Mouse (Mus musculus): ENCODE data around the gene Bnc2. TPM values are rescaled to one million over a fixed set of nuclear protein-coding genes. Genes with fewer than 3 reads are reported as not detected.

The Bnc2 gene
- polyA plus RNA-seq, 1 experiment: 0.88 TPM

- Histone ChIP-seq H3K4me3 (ENCODE audit: extremely low read depth, insufficient read depth, insufficient read length) (no peak overlapping the region), H3K27ac (ENCODE audit: insufficient read depth, low read length) (no peak overlapping the region), H3K36me3 (ENCODE audit: control insufficient read depth, insufficient read depth, low read length) (no peaks in the 10 kb centered on the region), H3K27me3 (ENCODE audit: control insufficient read depth, insufficient read depth, low read length) (no peaks in the 10 kb centered on the region), H3K4me1 (ENCODE audit: control insufficient read depth, insufficient read depth, insufficient read length) (no peaks in the 10 kb centered on the region)
- WGBS: 88% methylated on average over 5 of the region's 5 CpGs
- DNase-seq (ENCODE audit: low read depth in 1 of 2, low spot score in 2 of 2): no peak
- TF ChIP-seq POLR2A (IDR thresholded peaks at IDR 0.05; ENCODE audit: low read depth, low read length): no peak
- no peak for TF ChIP-seq CTCF (IDR thresholded peaks at IDR 0.05; ENCODE audit: extremely low read depth, insufficient read depth, insufficient read length, insufficient replicate concordance)
Observed at GRCm38 (mm10) chr4:84456853-84457249, 218.2 kb downstream of the Bnc2 start.

DNA sequence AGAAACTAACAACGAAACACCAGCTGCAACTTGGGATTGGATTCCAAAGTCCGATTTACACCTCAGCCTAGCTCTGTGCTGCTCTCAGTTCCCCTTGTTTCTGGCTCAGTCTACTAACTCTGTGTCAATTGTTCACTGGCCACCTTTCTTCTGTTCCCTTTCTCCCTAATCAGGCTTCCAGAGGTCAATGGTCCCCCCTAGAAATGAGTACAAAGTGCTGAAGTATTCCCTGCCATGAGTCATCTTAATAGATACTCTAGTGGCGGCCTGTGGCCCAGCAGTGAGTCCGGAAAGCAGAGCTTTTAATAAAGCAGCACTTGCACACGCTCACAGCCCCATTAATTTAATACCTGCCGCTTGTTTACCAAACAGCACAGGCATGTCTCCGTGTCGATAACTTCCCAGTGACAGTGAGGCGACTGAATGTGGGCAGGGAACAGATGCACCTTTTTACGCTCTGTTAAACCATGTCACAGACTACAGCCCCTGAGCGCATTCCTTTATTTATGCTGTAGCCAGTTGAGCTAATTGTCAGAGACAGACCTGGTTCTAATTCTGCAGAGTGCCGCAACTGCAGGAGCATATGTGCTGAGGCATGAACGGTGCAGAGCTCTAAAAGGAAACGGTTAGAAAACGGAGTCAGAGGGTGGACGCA lies 218.8 kb downstream of the Bnc2 start:
- Histone ChIP-seq H3K27ac (ENCODE audit: insufficient read depth, low read length) (no peak overlapping the region), H3K36me3 (ENCODE audit: control insufficient read depth, insufficient read depth, low read length) (no peaks in the 10 kb centered on the region), H3K4me3 (ENCODE audit: extremely low read depth, insufficient read depth, insufficient read length) (no peak overlapping the region), H3K4me1 (ENCODE audit: control insufficient read depth, insufficient read depth, insufficient read length) (no peaks in the 10 kb centered on the region), H3K27me3 (ENCODE audit: control insufficient read depth, insufficient read depth, low read length) (no peaks in the 10 kb centered on the region)
- no peak for TF ChIP-seq CTCF (IDR thresholded peaks at IDR 0.05; ENCODE audit: extremely low read depth, insufficient read depth, insufficient read length, insufficient replicate concordance)
- TF ChIP-seq POLR2A (IDR thresholded peaks at IDR 0.05; ENCODE audit: low read depth, low read length): no peak
- 93% methylated on average over 16 of the region's 16 CpGs for WGBS
- DNase-seq (ENCODE audit: low read depth in 1 of 2, low spot score in 2 of 2): no peak

GRCm38 (mm10) chr4:84454493-84454892 lies 220.6 kb downstream of the Bnc2 start:
- Histone ChIP-seq H3K4me1 (ENCODE audit: control insufficient read depth, insufficient read depth, insufficient read length) (no peaks in the 10 kb centered on the region), H3K27ac (ENCODE audit: insufficient read depth, low read length) (no peak overlapping the region), H3K27me3 (ENCODE audit: control insufficient read depth, insufficient read depth, low read length) (no peaks in the 10 kb centered on the region), H3K36me3 (ENCODE audit: control insufficient read depth, insufficient read depth, low read length) (no peaks in the 10 kb centered on the region), H3K4me3 (ENCODE audit: extremely low read depth, insufficient read depth, insufficient read length) (no peak overlapping the region)
- no peak for TF ChIP-seq CTCF (IDR thresholded peaks at IDR 0.05; ENCODE audit: extremely low read depth, insufficient read depth, insufficient read length, insufficient replicate concordance)
- TF ChIP-seq POLR2A (IDR thresholded peaks at IDR 0.05; ENCODE audit: low read depth, low read length): no peak
- 71% methylated on average over 3 of the region's 3 CpGs for WGBS
- no peak for DNase-seq (ENCODE audit: low read depth in 1 of 2, low spot score in 2 of 2)

GRCm38 (mm10) chr4:84453586-84453985 lies 221.5 kb downstream of the Bnc2 start:
- H3K27ac ChIP-seq (ENCODE audit: insufficient read depth, low read length): no peak overlapping the region
- no peak for TF ChIP-seq CTCF (IDR thresholded peaks at IDR 0.05; ENCODE audit: extremely low read depth, insufficient read depth, insufficient read length, insufficient replicate concordance)
- TF ChIP-seq POLR2A (IDR thresholded peaks at IDR 0.05; ENCODE audit: low read depth, low read length): no peak
- 82% methylated on average over 4 of the region's 4 CpGs for WGBS
- no peaks in the 10 kb centered on the region for H3K27me3 ChIP-seq (ENCODE audit: control insufficient read depth, insufficient read depth, low read length)
- H3K4me1 ChIP-seq (ENCODE audit: control insufficient read depth, insufficient read depth, insufficient read length): no peaks in the 10 kb centered on the region
- H3K36me3 ChIP-seq (ENCODE audit: control insufficient read depth, insufficient read depth, low read length): no peaks in the 10 kb centered on the region
- DNase-seq (ENCODE audit: low read depth in 1 of 2, low spot score in 2 of 2): no peak
- no peak overlapping the region for H3K4me3 ChIP-seq (ENCODE audit: extremely low read depth, insufficient read depth, insufficient read length)

- Histone ChIP-seq H3K4me3 (ENCODE audit: extremely low read depth, insufficient read depth, insufficient read length) (no peak overlapping the region), H3K27ac (ENCODE audit: insufficient read depth, low read length) (no peak overlapping the region)
Observed at GRCm38 (mm10) chr4:84452642-84453041, 222.4 kb downstream of the Bnc2 start.

DNA sequence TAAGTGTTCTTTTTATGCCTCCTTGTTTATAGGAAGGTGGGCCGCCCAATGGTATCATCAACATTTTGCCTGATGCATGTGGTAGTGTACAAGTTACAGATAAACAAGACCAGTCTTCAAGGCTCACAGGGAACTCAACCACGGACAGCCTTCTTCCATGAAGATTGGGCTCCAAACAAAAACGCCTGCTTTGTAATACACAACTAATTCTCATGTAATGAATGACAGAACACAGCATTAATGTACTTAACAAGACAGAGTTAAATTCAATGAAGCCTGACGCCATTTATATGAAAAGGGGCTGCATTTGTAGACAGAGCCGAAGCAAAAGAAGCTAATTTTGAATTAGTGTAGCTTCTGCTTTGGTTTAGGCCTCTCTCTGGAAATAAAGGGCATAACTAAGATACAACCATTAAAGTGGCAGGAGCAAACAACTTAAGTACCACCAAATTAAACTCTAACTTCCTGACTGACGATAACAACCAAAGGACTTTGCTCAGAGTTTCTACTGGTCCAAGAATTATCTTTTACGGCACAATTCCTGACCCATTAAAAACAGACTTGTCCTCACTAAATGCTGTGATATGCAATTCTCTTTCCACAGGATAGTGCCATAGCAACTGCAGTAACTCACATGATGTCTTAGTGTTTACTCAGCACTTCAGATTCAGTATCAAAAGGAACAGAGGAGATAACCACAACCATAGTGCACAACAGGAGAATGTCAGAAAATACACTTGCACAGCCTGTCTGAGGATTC lies 225.6 kb downstream of the Bnc2 start:
- H3K4me3 ChIP-seq (ENCODE audit: extremely low read depth, insufficient read depth, insufficient read length): no peak overlapping the region
- no peaks in the 10 kb centered on the region for H3K4me1 ChIP-seq (ENCODE audit: control insufficient read depth, insufficient read depth, insufficient read length)
- WGBS: 86% methylated on average over 7 of the region's 7 CpGs
- H3K36me3 ChIP-seq (ENCODE audit: control insufficient read depth, insufficient read depth, low read length): no peaks in the 10 kb centered on the region
- H3K27me3 ChIP-seq (ENCODE audit: control insufficient read depth, insufficient read depth, low read length): no peaks in the 10 kb centered on the region
- no peak for TF ChIP-seq POLR2A (IDR thresholded peaks at IDR 0.05; ENCODE audit: low read depth, low read length)
- TF ChIP-seq CTCF (IDR thresholded peaks at IDR 0.05; ENCODE audit: extremely low read depth, insufficient read depth, insufficient read length, insufficient replicate concordance): no peak
- H3K27ac ChIP-seq (ENCODE audit: insufficient read depth, low read length): no peak overlapping the region
- DNase-seq (ENCODE audit: low read depth in 1 of 2, low spot score in 2 of 2): no peak

More at GRCm38 (mm10) chr4:84452642-84453041, 222.4 kb downstream of the Bnc2 start:
- no peaks in the 10 kb centered on the region for H3K27me3 ChIP-seq (ENCODE audit: control insufficient read depth, insufficient read depth, low read length)
- H3K4me1 ChIP-seq (ENCODE audit: control insufficient read depth, insufficient read depth, insufficient read length): no peaks in the 10 kb centered on the region
- 93% methylated on average over 3 of the region's 3 CpGs for WGBS
- no peak for TF ChIP-seq POLR2A (IDR thresholded peaks at IDR 0.05; ENCODE audit: low read depth, low read length)
- no peak for TF ChIP-seq CTCF (IDR thresholded peaks at IDR 0.05; ENCODE audit: extremely low read depth, insufficient read depth, insufficient read length, insufficient replicate concordance)
- H3K36me3 ChIP-seq (ENCODE audit: control insufficient read depth, insufficient read depth, low read length): no peaks in the 10 kb centered on the region
- DNase-seq (ENCODE audit: low read depth in 1 of 2, low spot score in 2 of 2): no peak

GRCm38 (mm10) chr4:84433324-84433723 lies 241.8 kb downstream of the Bnc2 start:
- TF ChIP-seq CTCF (IDR thresholded peaks at IDR 0.05; ENCODE audit: extremely low read depth, insufficient read depth, insufficient read length, insufficient replicate concordance) (no peak), POLR2A (IDR thresholded peaks at IDR 0.05; ENCODE audit: low read depth, low read length) (no peak)

More at GRCm38 (mm10) chr4:84433324-84433723, 241.8 kb downstream of the Bnc2 start:
- Histone ChIP-seq H3K27me3 (ENCODE audit: control insufficient read depth, insufficient read depth, low read length) (no peaks in the 10 kb centered on the region), H3K27ac (ENCODE audit: insufficient read depth, low read length) (no peak overlapping the region), H3K36me3 (ENCODE audit: control insufficient read depth, insufficient read depth, low read length) (no peaks in the 10 kb centered on the region), H3K4me3 (ENCODE audit: extremely low read depth, insufficient read depth, insufficient read length) (no peak overlapping the region), H3K4me1 (ENCODE audit: control insufficient read depth, insufficient read depth, insufficient read length) (no peaks in the 10 kb centered on the region)
- DNase-seq (ENCODE audit: low read depth in 1 of 2, low spot score in 2 of 2): no peak
- 91% methylated on average over 9 of the region's 9 CpGs for WGBS
